Mouse (Mus musculus) skeletal muscle tissue, adult 2 months (tissue): ENCODE measurements around the gene Rnd3.

Experiments
- DNase-seq: peaks from one replicate; pipeline ENCODE4 v3.0.0-alpha.2; 2012; ENCODE audit warnings: low read depth, low spot score

The Rnd3 gene

DNA sequence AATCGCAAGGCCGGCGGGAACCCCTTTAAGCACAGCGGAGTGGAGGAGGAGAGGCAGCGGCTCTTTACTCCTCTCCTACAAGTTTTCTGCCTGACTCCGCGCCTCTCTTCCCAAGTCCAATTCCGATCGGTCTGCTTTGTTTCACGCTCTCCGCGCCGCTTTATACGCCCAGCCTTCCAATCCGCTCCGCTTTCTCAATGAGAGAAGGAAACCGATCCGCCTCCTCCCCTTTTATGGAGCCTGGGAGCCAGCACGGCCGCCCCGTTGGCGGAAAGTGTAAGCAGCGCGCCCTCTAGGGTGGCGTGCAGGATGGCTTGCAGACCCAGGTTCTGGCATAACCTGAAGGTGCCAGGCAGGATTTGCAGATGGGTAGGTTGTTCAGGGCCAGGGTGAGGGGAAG, at the start of gene Rnd3:
Gene Rnd3 (minus strand): TSS at position 137 of the 400 bp plus-strand sequence.
- peak; percentile 95 for DNase-seq

DNA sequence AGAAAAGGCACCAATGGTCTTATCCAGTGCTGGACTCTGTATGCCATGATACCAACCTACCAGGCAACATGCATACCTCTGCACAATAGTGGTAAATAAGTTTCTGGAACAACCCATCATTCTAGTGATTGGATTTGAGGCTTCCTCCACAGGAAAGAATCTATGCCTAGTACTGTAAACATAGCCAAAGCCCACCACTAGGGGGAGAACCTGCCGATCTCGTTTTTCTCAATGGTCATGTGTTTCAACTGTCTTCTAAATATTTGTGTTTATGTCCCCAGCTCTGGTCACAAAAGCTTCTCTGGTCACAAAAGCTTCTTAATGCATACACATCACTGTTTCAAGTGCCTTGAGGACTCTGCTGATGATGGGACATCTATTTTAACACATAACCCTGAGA, 43.4 kb upstream of the Rnd3 start:
- no peak for DNase-seq

DNA sequence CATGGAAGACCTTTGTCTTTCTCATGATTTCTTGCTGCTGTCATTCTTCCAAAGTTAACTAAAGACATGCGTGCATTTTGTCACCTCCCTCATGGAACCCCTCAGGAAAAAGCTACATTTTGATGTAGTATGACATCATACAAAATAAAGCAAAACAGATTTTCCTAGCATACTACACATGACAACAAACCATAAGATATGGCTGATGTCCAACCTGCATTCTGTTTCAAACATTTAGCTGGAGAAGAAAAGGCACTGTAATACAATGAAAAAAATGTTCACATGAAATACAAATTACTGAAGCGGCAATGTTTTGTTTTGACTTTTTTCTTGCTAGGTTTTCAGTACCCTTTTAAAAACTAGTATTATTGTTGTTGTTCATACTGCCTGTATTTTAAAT, 36.9 kb upstream of the Rnd3 start:
- no peak for DNase-seq

DNA sequence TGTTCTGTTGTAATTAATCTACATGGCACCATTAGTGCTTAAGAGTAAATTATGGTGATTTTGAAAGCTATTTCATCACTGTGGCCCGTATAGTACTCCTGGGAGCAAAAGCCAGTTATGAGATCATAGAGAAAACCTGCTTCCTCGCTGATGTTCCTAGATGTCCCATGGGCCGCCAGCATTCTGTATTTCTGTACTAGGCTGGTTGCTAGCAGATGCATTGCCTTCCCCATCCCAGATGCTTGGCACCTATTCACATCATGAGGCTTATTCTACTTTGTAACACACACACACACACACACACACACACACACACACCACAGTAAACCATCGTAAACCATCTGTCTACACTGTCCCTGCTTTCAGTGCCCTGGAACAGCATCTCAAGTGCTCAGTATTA, 34.1 kb upstream of the Rnd3 start:
- DNase-seq: peak; percentile 3

DNA sequence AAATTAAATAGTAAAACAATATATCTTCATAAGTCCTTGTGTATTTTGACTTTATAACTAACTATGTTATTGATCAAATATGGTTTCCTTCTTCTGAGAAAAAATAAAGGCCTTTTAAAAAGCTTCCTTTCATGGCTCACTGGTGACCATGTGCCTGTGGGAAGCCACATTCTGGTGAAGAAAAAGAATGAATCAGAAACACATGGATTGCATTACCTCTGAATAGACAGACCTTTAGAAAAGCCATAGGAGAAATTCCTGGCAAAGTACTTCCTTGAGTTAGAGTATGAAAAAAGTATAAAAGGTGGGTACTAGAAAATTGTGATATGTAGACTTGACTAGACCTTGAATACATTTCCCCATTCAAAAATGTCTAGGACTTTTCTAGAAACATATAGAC, 32.5 kb upstream of the Rnd3 start:
- no peak for DNase-seq

DNA sequence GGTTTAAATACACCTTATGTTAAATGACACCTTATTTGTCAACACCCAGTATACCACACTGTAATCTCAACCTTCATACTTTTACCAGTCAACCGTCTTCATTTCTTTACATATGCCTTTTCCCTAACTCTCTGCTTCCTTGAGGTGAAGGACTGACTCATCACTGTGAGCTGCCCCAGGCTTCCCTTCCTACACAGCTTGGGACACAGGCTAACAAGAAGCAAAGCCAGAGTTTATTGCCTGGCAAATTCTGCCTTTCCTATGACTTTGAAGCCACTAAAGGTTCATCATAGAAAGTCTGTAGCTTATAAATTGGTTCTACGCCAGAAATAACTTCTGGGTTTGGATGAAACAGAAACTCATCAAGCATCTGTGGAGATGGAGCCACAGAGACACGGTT, 30.2 kb upstream of the Rnd3 start:
- no peak for DNase-seq

DNA sequence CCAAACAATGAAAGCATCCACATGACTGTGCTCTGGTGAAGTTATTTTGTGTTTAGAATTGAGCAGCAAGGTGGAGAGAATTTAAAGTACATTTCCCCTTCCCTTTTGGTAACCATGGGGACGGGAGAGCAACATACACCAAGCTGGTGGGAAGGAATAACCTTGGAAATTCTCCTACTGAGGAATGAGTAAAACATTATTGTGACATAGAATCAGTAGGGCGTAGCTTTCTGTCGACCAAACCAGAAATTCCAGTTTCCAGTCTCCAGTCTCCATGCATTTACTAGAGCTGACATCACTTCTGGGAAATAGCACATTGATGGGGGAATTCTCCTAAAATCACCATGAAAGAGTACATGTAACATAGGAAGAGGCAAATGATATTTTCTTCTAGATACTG, 28.7 kb upstream of the Rnd3 start:
- DNase-seq: no peak

DNA sequence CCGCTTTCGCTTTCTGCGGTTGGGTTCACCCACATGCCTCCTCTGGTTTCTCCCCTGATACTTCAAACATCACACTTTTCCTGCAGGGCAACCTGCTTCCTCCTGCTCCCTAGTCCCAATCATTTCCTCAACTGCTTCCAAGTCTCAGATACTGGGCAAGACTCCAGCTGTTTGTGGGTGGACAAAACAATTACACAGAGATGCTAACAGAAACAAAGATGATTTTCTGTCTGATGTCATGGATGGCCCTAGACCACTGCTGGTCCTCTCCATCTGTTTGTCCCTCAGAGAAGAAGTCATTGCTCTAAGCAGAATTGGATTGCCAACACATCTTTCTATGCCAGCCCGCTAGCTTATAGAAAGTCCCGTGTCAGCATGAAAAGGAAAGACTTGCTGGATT, 26.4 kb upstream of the Rnd3 start:
- no peak for DNase-seq

DNA sequence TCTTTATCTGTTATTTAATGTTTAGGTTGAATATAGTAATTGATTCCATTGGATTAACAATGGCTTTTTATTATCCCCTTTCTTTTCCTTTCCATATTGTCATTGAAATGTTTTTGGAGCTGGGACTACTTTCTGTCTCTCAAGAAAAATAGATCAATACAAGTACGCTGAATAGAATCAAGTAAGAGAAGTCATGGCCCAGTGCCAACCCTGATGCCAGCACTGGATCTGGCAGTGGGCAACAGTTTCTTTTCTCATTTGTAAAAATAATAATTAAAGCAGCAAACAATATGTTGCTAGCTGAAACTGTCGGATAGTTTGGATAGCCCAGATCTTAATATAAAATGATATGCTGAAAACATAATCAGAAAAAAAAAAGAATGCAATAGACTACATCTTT, 12.2 kb upstream of the Rnd3 start:
- DNase-seq: no peak

DNA sequence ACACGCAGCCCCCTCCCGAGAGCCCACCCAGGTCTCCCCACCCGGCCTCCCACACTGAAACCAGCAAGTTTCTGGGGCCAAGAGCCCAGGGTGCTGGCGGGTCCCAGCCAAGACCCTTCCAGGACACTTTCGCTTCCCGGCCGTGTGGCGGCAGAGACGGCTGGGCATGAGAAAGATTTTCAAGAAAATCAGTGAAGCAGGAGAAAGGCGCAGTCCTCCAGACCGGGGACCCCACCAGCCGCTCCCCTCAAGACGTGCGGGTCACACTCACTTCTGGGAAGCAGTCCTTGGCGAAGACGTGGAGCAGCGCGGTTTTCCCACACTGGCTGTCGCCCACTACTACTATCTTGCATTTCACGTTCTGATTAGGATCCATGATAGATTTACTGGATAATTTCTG, 457 bp downstream of the Rnd3 start:
- no peak for DNase-seq

DNA sequence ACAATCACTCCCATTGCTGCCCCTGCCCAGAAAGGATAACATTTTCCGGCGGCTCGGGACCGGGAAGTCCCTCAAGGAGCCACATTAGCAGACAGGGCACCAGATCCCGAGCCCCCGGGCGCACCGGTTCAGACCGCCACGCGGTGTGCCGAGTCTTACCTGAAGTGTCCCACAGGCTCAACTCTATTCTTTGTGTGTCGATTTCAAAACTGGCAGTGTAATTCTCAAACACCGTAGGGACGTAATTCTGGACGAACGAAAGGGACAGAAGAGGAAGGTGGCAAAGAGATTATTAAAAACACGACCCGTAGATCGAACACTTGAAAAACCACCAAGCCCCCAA, 875 bp downstream of the Rnd3 start:
- DNase-seq: no peak

DNA sequence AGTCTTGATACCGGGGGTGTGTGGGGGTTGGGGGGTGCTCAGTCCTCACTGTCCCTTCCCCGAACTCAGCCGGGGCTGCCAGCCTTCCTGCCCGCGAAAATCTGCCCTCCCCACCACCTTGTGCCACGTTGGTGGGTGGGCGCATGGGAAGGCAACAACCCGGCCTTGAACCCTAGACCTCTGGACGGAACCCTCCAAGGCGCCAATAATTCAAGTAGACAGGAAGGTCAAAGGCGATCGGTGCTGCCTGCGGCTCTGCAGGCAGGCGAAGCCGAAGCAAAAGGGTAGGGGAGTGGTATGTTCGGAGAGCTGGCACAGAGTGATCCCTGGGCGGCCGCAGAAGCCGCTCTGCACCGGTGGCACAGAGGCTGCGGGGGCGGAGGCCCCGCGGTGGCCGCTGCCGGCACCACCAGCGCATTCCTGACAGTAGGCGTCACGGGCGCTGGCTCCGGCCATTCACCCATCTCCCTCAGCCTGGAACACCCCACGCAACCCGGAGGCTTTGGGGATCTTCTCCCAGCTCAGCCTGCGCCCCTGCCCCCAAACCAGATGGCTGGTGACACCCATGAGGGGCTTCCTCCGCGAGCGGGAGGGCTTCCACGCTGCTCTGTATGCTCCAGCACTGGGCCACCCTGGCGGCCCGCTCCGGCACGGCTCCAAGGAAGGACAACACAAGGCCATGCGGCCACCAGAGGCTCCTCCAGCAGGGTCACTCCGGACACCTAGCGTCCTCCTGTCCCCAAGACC, 1.4 kb downstream of the Rnd3 start:
- peak; percentile 58 for DNase-seq

DNA sequence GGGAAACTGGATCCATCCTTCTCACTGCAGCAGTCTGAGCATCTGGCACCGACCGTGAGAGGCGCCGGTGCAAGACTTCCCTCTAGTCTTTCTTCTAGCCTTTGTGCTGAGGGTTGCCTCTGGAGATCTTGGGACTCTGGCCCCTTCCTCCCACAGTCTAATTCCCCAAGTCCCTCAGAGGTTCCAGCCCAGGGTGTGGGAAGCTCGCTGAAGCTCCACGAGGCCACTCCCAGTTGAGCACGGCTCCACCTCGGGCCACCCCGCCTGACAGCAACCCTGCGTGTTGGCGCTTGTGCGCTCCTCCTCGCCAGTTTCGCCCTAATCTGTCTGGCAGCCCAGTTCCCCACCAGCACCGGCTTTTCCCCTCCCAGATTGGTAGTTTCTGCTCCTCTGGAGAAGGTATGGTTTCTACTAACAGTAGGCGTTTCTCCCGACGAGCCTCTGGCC, 2.0 kb downstream of the Rnd3 start:
- peak; percentile 84 for DNase-seq

DNA sequence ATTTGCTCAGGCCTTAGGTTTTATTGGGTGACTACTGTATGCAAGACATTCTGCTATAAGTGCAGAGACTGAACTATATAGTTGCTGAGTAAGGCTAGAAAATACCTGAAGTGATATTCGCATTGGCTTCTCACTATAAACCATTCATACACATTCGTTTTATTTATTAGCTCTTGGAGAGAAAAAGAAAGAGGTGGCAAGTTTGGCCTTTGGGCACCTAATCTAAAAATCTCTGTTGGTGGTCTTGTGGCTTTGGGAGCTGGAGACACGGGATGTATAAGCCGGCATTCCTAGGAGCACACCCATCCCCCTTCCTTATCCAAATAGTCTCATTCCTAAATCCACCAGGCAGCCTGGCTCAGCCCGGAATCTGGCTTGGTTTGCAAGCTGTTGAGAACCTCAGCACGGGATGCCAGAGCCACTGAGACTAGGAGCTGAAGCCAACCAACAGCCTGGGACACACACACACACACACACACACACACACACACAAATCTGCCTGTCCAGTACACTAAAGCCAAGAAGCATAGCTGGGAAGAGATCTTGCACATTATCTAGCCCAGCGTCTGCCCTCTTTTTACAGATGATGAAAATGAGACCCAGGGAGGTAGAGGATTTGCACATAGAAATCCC, 3.0 kb downstream of the Rnd3 start:
- peak; percentile 36 for DNase-seq

DNA sequence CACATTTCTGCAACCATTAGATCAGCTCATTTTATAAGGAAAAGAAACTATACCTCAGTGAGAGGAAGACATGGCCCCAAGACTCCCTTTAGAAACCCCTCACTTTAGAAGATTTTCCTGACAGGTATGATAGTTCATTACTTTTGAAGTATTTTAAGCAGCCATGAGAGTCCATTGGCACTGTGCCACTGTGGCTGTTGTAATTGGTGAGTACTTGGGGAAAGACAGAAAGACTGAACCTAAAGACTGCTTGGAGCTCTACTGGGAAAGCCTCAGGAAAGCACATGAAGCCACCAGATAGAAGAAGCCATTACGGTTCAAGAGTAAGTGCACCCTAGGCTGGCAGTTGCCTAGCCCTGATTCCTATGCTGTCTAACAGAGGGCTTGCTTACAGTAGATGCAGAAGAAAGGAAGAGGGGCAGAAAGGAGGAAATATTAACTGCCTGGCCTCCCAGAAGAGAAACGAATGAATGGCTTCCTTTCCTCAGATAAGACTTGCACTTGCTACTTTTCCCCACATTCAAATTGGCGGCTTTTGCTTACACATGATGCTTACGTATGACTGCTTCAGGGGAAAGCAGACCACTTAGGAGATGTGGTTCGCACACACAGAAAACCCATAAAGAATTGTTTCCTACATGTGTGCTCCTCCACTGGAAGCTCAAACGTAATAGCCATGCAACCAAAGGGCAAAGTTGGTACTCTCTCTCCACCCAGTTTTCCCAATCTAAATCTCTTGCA, 4.4 kb downstream of the Rnd3 start:
- no peak for DNase-seq

DNA sequence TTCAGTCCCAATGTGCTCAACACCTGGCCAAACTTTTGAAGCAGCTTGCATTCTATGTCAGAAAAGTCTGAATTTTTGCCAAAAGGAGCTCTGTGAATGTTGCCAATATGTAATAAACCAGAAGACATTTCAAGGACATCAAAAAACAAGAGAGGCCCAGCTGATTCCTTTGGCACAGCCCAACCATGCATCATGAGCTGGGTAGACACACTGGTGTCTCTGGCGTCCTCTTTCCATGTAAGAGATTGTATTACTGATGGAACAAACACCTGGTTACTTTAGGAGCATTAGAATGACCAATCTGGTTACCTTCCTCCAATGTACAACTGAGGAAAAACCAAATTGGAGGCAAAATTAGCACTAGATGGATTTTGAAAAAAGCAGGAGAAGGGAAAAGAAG, 6.5 kb downstream of the Rnd3 start:
- no peak for DNase-seq

DNA sequence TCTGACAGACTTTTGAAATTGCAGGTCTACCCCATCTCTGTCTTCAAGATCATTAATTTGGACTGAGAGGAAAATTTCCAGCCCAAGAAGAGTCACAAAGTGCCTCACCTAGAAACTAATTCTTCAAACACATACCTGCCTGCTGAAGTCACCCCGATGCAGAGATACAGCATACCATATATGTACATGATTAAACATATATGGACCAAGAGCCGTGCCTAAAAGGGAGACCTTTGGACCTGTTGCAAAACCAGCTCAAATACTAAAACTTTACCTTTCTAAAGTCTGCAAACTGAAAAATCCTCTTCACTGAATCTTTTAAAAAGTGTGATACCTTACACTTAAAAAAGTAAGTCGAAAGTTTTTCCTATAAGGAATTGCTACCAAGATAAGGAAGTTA, 7.6 kb downstream of the Rnd3 start:
- no peak for DNase-seq

DNA sequence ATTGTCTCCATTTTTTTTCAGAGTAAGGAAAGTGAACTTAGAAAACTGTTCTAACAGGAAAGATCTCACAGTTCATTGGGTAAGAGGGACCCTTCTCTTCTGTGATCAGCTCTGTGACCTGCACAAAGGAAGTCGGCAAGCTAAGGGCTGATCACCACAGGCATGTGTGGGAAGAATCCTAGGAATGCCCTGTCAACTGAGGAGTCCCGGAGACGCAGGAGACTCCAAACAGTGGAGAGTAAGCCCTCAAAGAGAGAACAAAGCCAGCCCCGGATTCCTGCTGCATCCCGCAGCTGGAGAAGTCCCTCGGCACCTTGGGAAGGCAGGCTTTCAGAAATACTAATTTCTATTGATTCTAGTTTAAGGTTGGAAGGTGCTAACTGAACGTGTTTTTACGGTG, 8.4 kb downstream of the Rnd3 start:
- DNase-seq: no peak

DNA sequence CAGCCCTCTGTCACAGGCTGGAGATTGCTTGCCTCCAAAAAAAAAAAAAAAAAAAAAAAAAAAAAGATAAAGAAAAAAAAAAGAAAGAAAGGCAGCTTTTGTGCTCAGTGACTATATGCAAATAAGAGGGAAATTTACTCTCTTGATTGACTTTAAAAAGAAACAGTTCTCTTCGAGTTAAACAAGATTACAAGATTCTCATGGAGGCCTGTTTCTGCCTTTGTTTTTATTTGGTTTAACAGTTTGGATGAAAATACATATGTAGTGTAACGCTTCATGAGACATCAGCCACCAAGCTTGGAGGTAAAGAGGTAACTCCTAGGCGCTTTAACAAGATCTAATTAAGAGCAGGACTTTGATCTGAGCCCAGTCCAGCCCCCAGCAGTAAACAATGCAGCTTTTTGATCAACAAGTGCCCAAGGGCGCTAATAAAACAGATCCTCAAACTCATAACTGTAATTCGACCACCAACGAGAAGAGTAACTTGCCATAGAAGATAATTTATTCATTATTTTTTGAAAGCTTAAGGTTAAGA, 8.9 kb downstream of the Rnd3 start:
- DNase-seq: no peak

DNA sequence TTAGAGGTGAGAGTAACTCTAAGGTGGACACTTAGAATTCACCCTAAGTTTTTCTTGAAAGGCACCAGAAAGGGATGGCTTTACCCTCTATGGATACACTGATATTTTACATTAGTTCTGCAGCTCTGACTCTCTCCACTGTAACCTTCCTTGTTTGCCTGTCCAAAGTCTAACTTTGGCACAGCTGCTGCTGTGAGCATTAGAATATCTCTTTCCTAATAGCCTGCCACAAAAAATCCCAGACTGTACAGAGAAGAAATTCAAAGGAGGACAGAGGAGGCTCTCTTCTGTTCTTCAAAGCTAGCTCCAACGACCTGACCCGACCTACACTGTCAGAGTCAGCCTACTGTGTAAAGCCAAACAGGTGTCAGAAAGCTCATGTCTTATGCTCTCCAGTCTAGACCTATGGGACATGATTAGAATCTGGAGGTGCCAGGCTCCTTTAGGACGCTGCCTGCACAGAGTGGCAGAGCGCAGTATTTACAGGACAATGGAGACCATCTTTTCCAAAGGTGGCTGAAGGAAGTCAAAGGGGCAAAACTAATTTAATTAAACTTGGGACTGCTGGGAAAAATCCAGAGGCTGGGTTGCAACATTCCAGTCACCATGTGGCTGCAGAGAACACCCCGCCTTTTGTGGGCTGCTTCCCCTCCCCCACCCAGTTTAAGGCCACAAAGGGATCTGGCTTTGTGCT, 9.5 kb downstream of the Rnd3 start:
- peak; percentile 39 for DNase-seq

DNA sequence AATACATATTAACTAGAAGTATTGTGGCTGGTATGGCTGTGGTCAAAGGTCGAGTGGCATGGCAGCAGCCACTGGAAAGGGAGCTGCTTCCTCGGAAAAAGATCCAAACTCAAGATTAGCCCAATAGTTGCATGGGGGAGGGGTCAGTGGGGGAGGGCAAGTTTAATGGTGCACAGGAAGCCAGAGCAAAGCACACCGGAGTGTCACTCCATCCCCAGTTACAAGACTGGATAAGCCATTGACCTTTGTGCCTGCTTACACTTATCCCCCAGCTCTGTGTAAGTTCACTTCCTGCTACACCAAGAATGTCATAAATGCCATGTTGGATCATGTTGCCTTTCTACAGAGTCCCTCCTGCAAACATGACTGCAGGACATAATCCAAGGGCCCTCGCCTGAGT, 11.2 kb downstream of the Rnd3 start:
- no peak for DNase-seq

DNA sequence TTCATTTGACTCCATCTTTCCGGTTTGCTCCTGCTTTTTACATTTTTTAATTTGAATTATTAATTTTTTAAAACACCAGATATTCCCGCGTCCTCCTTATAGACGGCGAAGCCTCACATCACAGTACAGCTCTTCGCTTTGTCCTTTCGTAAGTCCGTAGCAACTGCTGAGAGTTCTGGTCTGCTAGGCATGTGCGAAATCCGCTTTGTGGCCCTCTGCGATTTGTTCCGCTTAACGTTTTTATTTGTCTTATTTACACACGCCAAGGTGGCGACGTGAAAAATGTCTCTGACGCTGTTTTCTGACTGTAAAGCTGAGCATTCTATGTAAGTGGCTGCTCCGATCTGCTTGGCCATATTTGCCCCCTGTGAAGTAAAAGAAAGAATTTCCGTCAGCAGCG, 16.7 kb downstream of the Rnd3 start:
- no peak for DNase-seq
